Mouse (Mus musculus): ENCODE measurements around the gene Tmod4. TPM values are rescaled to one million over a fixed set of nuclear protein-coding genes. Genes with fewer than 3 reads are reported as not detected.
"Not testable (repeated sequence)": the region's sequence is repeated elsewhere in the genome, so short reads cannot be mapped to it uniquely, and the experiment has no call there.

The Tmod4 gene
- polyA plus RNA-seq (2015; fragmentation: Nextera tagmentation; extraction: Ambion mirVana) = 0.84 and 1.6 TPM in 2 replicates

GRCm38 (mm10) chr3:95124246-95124645 lies at the start of gene Tmod4:
Tmod4 (plus strand) TSS chr3:95124476.
- Histone ChIP-seq H3K4me2 (replicated peaks; ENCODE audit: low read depth, low read length) (no peak within 1 kb of the TSS), H3K9me3 (ENCODE audit: low read length) (no peaks in the 10 kb centered on the region), H3K27me3 (ENCODE audit: insufficient read depth, low read length) (no peaks in the 10 kb centered on the region), H3K4me1 (ENCODE audit: insufficient read depth, low read length) (peaks cover 16% of the 10 kb centered on the region), H3K4me3 (ENCODE audit: low read length) (no peak within 1 kb of the TSS), H3K9ac (replicated peaks; ENCODE audit: low read length) (no peak within 1 kb of the TSS), H3K36me3 (ENCODE audit: insufficient read depth, low read length) (peaks cover 32% of the 10 kb centered on the region), H3K27ac (ENCODE audit: low read length) (no peak within 1 kb of the TSS)
- WGBS = 38% methylated on average over 6 of the region's 6 CpGs
- ATAC-seq (ENCODE audit: low FRiP score, low TSS enrichment) = no peak

- Histone ChIP-seq H3K36me3 (ENCODE audit: insufficient read depth, low read length) (0 out of 2 replicates have a peak, but pooled peaks cover 6% of the 10 kb centered on the region), H3K9me3 (ENCODE audit: low read length) (no peaks in the 10 kb centered on the region), H3K4me2 (replicated peaks; ENCODE audit: low read depth, low read length) (no peak overlapping the region), H3K27me3 (ENCODE audit: insufficient read depth, low read length) (no peaks in the 10 kb centered on the region), H3K4me3 (ENCODE audit: low read length) (no peak overlapping the region), H3K9ac (replicated peaks; ENCODE audit: low read length) (no peak overlapping the region), H3K27ac (ENCODE audit: low read length) (no peak overlapping the region), H3K4me1 (ENCODE audit: insufficient read depth, low read length) (no peaks in the 10 kb centered on the region)
- 96% methylated on average over 1 of the region's 1 CpGs for WGBS
- no peak for ATAC-seq (ENCODE audit: low FRiP score, low TSS enrichment)
These were observed 36.2 kb upstream of the Tmod4 start for GRCm38 (mm10) chr3:95088071-95088470.

GRCm38 (mm10) chr3:95100854-95101253 lies 23.4 kb upstream of the Tmod4 start:
- peaks cover 9% of the 10 kb centered on the region for H3K4me1 ChIP-seq (ENCODE audit: insufficient read depth, low read length)
- no peak overlapping the region for H3K4me2 ChIP-seq (replicated peaks; ENCODE audit: low read depth, low read length)
- no peak overlapping the region for H3K4me3 ChIP-seq (ENCODE audit: low read length)
- no peak overlapping the region for H3K27ac ChIP-seq (ENCODE audit: low read length)
- no peaks in the 10 kb centered on the region for H3K9me3 ChIP-seq (ENCODE audit: low read length)
- WGBS = 34% methylated on average over 2 of the region's 2 CpGs
- H3K9ac ChIP-seq (replicated peaks; ENCODE audit: low read length) = no peak overlapping the region
- H3K27me3 ChIP-seq (ENCODE audit: insufficient read depth, low read length) = no peaks in the 10 kb centered on the region
- peaks cover 6% of the 10 kb centered on the region; the same call in 1 of the 2 replicates for H3K36me3 ChIP-seq (ENCODE audit: insufficient read depth, low read length)
- ATAC-seq (ENCODE audit: low FRiP score, low TSS enrichment) = no peak

- H3K4me2 ChIP-seq (replicated peaks; ENCODE audit: low read depth, low read length) = peak overlapping the region; percentile 77
- no peaks in the 10 kb centered on the region for H3K9me3 ChIP-seq (ENCODE audit: low read length)
- peak overlapping the region; percentile 97 for H3K9ac ChIP-seq (replicated peaks; ENCODE audit: low read length)
- H3K27ac ChIP-seq (ENCODE audit: low read length) = no peak overlapping the region
- no peaks in the 10 kb centered on the region for H3K27me3 ChIP-seq (ENCODE audit: insufficient read depth, low read length)
- ATAC-seq (ENCODE audit: low FRiP score, low TSS enrichment) = no peak
- H3K36me3 ChIP-seq (ENCODE audit: insufficient read depth, low read length) = 0 out of 2 replicates have a peak, but pooled peaks cover 3% of the 10 kb centered on the region
- peaks cover 9% of the 10 kb centered on the region for H3K4me1 ChIP-seq (ENCODE audit: insufficient read depth, low read length)
- peak overlapping the region; percentile 100 for H3K4me3 ChIP-seq (ENCODE audit: low read length)
- whole genome bisulfite sequencing = 55% methylated on average over 4 of the region's 4 CpGs
These were observed 19.2 kb upstream of the Tmod4 start for GRCm38 (mm10) chr3:95105121-95105520.

- Histone ChIP-seq H3K4me3 (ENCODE audit: low read length) (peak overlapping the region; percentile 100), H3K9me3 (ENCODE audit: low read length) (no peaks in the 10 kb centered on the region), H3K4me2 (replicated peaks; ENCODE audit: low read depth, low read length) (peak overlapping the region; percentile 77), H3K4me1 (ENCODE audit: insufficient read depth, low read length) (peaks cover 9% of the 10 kb centered on the region), H3K27me3 (ENCODE audit: insufficient read depth, low read length) (no peaks in the 10 kb centered on the region), H3K36me3 (ENCODE audit: insufficient read depth, low read length) (0 out of 2 replicates have a peak, but pooled peaks cover 3% of the 10 kb centered on the region), H3K9ac (replicated peaks; ENCODE audit: low read length) (peak overlapping the region; percentile 97), H3K27ac (ENCODE audit: low read length) (peak overlapping the region; percentile 89)
- ATAC-seq (ENCODE audit: low FRiP score, low TSS enrichment) = no peak
- 0% methylated on average over 16 of the region's 16 CpGs for WGBS
These were observed 18.5 kb upstream of the Tmod4 start for GRCm38 (mm10) chr3:95105586-95106337.

GRCm38 (mm10) chr3:95106338-95107117 lies 17.7 kb upstream of the Tmod4 start, which contains the start of gene Pip5k1a:
Pip5k1a (minus strand) TSS chr3:95106930.
- peak; percentile 92 for ATAC-seq (ENCODE audit: low FRiP score, low TSS enrichment)
- Histone ChIP-seq H3K27me3 (ENCODE audit: insufficient read depth, low read length) (no peaks in the 10 kb centered on the region), H3K9me3 (ENCODE audit: low read length) (no peaks in the 10 kb centered on the region), H3K4me1 (ENCODE audit: insufficient read depth, low read length) (peaks cover 9% of the 10 kb centered on the region), H3K27ac (ENCODE audit: low read length) (peak within 1 kb of the TSS; percentile 89), H3K36me3 (ENCODE audit: insufficient read depth, low read length) (0 out of 2 replicates have a peak, but pooled peaks cover 3% of the 10 kb centered on the region), H3K9ac (replicated peaks; ENCODE audit: low read length) (peak within 1 kb of the TSS; percentile 97), H3K4me2 (replicated peaks; ENCODE audit: low read depth, low read length) (peak within 1 kb of the TSS; percentile 77), H3K4me3 (ENCODE audit: low read length) (peak within 1 kb of the TSS; percentile 100)
- under 1% methylated on average over 51 of the region's 51 CpGs for WGBS

GRCm38 (mm10) chr3:95107308-95107707 lies 17.0 kb upstream of the Tmod4 start:
- H3K9ac ChIP-seq (replicated peaks; ENCODE audit: low read length); H3K36me3 ChIP-seq (ENCODE audit: insufficient read depth, low read length); H3K27ac ChIP-seq (ENCODE audit: low read length): not testable (repeated sequence)

GRCm38 (mm10) chr3:95107898-95108297 lies 16.4 kb upstream of the Tmod4 start:
- no peak for ATAC-seq (ENCODE audit: low FRiP score, low TSS enrichment)
- H3K27ac ChIP-seq (ENCODE audit: low read length) = no peak overlapping the region

More at GRCm38 (mm10) chr3:95107308-95107707, 17.0 kb upstream of the Tmod4 start:
- Histone ChIP-seq H3K4me2 (replicated peaks; ENCODE audit: low read depth, low read length) (peak overlapping the region; percentile 61), H3K4me3 (ENCODE audit: low read length) (peak overlapping the region; percentile 100), H3K4me1 (ENCODE audit: insufficient read depth, low read length) (peaks cover 13% of the 10 kb centered on the region)
- H3K9me3 ChIP-seq (ENCODE audit: low read length); H3K27me3 ChIP-seq (ENCODE audit: insufficient read depth, low read length); ATAC-seq (ENCODE audit: low FRiP score, low TSS enrichment): not testable (repeated sequence)

GRCm38 (mm10) chr3:95110911-95111726 lies 13.2 kb upstream of the Tmod4 start, which contains the start of gene Vps72:
Vps72 (plus strand) TSS chr3:95111022.
- H3K4me3 ChIP-seq (ENCODE audit: low read length) = peak within 1 kb of the TSS; percentile 85
- H3K9me3 ChIP-seq (ENCODE audit: low read length) = no peaks in the 10 kb centered on the region
- no peaks in the 10 kb centered on the region for H3K27me3 ChIP-seq (ENCODE audit: insufficient read depth, low read length)
- peaks cover 9% of the 10 kb centered on the region for H3K4me1 ChIP-seq (ENCODE audit: insufficient read depth, low read length)
- H3K4me2 ChIP-seq (replicated peaks; ENCODE audit: low read depth, low read length) = peak within 1 kb of the TSS; percentile 55
- peaks cover 6% of the 10 kb centered on the region; the same call in 1 of the 2 replicates for H3K36me3 ChIP-seq (ENCODE audit: insufficient read depth, low read length)
- H3K9ac ChIP-seq (replicated peaks; ENCODE audit: low read length) = peak within 1 kb of the TSS; percentile 93
- ATAC-seq (ENCODE audit: low FRiP score, low TSS enrichment) = peak; percentile 73
- WGBS = under 1% methylated on average over 54 of the region's 54 CpGs
- peak within 1 kb of the TSS; percentile 98 for H3K27ac ChIP-seq (ENCODE audit: low read length)

More at GRCm38 (mm10) chr3:95107898-95108297, 16.4 kb upstream of the Tmod4 start:
- Histone ChIP-seq H3K27me3 (ENCODE audit: insufficient read depth, low read length) (no peaks in the 10 kb centered on the region), H3K4me1 (ENCODE audit: insufficient read depth, low read length) (peaks cover 18% of the 10 kb centered on the region), H3K4me2 (replicated peaks; ENCODE audit: low read depth, low read length) (no peak overlapping the region), H3K4me3 (ENCODE audit: low read length) (no peak overlapping the region), H3K36me3 (ENCODE audit: insufficient read depth, low read length) (no peaks in the 10 kb centered on the region), H3K9me3 (ENCODE audit: low read length) (no peaks in the 10 kb centered on the region), H3K9ac (replicated peaks; ENCODE audit: low read length) (no peak overlapping the region)
- WGBS = 81% methylated on average over 2 of the region's 2 CpGs

All from kidney, embryonic 16.5 days (tissue).